Mouse (Mus musculus) heart, adult 2 months (tissue): ENCODE measurements around the gene Nif3l1. TPM values are rescaled to one million over a fixed set of nuclear protein-coding genes. Genes with fewer than 3 reads are reported as not detected.
A peak's percentile ranks its signal among the peaks of the same experiment; 100 is the strongest.

Source experiments
- DNase-seq, 2 experiments: peaks; one replicate each; pipeline ENCODE4 v3.0.0; 2021
- H3K27ac ChIP-seq: fragments of 200-600 bp; 2 replicates; pipeline ENCODE4 v1.8.1; 2022
- H3K27me3 ChIP-seq: fragments of 200-500 bp; 2 replicates; pipeline ENCODE4 v1.6.1; 2012; ENCODE audit warnings: mild to moderate bottlenecking, low read length, inconsistent platforms, mixed read lengths; ENCODE audit not compliant: control insufficient read depth, insufficient read depth
- H3K36me3 ChIP-seq: fragments of 200-500 bp; 2 replicates; pipeline ENCODE4 v1.6.1; 2012; ENCODE audit warnings: low read length, inconsistent platforms; ENCODE audit not compliant: control insufficient read depth, insufficient read depth
- H3K4me1 ChIP-seq: fragments of 200-500 bp; 2 replicates; pipeline ENCODE4 v1.6.1; 2011; ENCODE audit warnings: low read length; ENCODE audit not compliant: control insufficient read depth, insufficient read depth
- H3K4me3 ChIP-seq: fragments of 200-600 bp; 2 replicates; pipeline ENCODE4 v1.8.1; 2022
- H3K79me2 ChIP-seq: fragments of 200-500 bp; replicated peaks from 2 replicates; pipeline ENCODE4 v1.6.1; 2012; ENCODE audit warnings: mild to moderate bottlenecking, inconsistent platforms, low read length, moderate library complexity, mixed read lengths; ENCODE audit not compliant: control insufficient read depth, insufficient read depth
- H3K9ac ChIP-seq: fragments of 200-500 bp; 2 replicates; pipeline ENCODE4 v1.6.1; 2012; ENCODE audit warnings: low read depth, mild to moderate bottlenecking, control low read depth, inconsistent platforms, low read length, mixed read lengths
- CTCF ChIP-seq: fragments of 200-600 bp; IDR thresholded peaks from 2 replicates; pipeline ENCODE4 v1.8.1; 2022; ENCODE audit warnings: antibody characterized with exemption, mild to moderate bottlenecking, moderate library complexity
- EP300 ChIP-seq: fragments of 200-500 bp; IDR thresholded peaks from 2 replicates; pipeline ENCODE4 v1.6.1; 2011; ENCODE audit warnings: low read depth, low read length, control low read depth; ENCODE audit not compliant: insufficient read depth
- POLR2A ChIP-seq: fragments of 200-500 bp; IDR thresholded peaks from 2 replicates; pipeline ENCODE4 v1.6.1; 2011; ENCODE audit warnings: mild to moderate bottlenecking, low read depth, low read length, control low read depth; ENCODE audit not compliant: insufficient read depth
- WGBS: fragments of 180-500 bp; shearing (Covaris S2); methylation state at CpG from one replicate; pipeline ENCODE4 v1.1.7; 2018; 5-methylcytosine and 5-hydroxymethylcytosine counted together
- intact Hi-C: fragments of 180-260 bp; cut with DNase I; formaldehyde crosslinking; loops from one replicate; pipeline ENCODE4 v1.15.1; 2025
- polyA plus RNA-seq: library from polyadenylated mRNA; depleted of rRNA; stranded (reverse); fragments of >200 nt; gene quantifications from 2 replicates; pipeline ENCODE4 v1.2.3, GENCODE M21; 2012
- total RNA-seq, 2 experiments: library from RNA; stranded (reverse); gene quantifications; 2 replicates each; pipeline ENCODE4 v1.2.3; 2021

The Nif3l1 gene
- total and polyA plus RNA-seq, 3 experiments, result 9.1 to 14.5 (median 9.4) TPM

- Histone ChIP-seq H3K4me3 (peak overlapping the region; percentile 22; the same call in 1 of the 2 replicates), H3K9ac (no peak overlapping the region), H3K4me1 (peaks cover 13% of the 10 kb centered on the region), H3K36me3 (peaks cover 59% of the 10 kb centered on the region), H3K27ac (no peak overlapping the region), H3K79me2 (peaks cover 10% of the 10 kb centered on the region), H3K27me3 (no peaks in the 10 kb centered on the region)
- DNase-seq, result no peak
- TF ChIP-seq POLR2A, result no peak
- TF ChIP-seq EP300, result no peak
- TF ChIP-seq CTCF, result no peak
- 37% methylated on average over 10 of the region's 10 CpGs for WGBS
- intact Hi-C loops, result no loop called here
Observed at GRCm38 (mm10) chr1:58420032-58420431, 24.9 kb upstream of the Nif3l1 start.

DNA sequence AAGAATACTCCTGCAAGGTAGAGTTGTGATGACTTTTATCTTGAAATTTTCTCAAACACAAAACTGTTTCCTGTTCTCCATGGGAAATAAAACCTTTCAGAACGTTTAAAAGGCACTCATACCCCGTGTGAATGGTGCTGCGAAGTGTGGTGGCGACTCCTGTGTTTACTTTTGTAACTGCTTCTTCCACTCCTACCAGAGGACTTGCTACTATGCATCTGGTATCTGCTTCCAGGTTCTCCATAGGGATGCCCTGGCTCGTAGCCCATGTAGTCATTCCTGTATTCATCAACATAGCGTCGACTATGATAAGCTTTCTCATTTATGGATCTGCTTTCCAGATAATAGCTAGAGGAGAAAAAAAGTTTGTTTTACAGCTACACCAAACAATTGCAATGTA, 24.0 kb upstream of the Nif3l1 start:
- H3K27me3 ChIP-seq, result no peaks in the 10 kb centered on the region
- H3K4me1 ChIP-seq, result peaks cover 13% of the 10 kb centered on the region
- intact Hi-C loops, result no loop called here
- DNase-seq, result no peak
- peaks cover 10% of the 10 kb centered on the region for H3K79me2 ChIP-seq
- peaks cover 52% of the 10 kb centered on the region for H3K36me3 ChIP-seq
- 7% methylated on average over 7 of the region's 7 CpGs for WGBS
- peak overlapping the region; percentile 87 for H3K4me3 ChIP-seq
- peak; percentile 27; the same call in 1 of the 2 replicates for TF ChIP-seq CTCF
- TF ChIP-seq POLR2A, result no peak
- H3K27ac ChIP-seq, result no peak overlapping the region
- no peak overlapping the region for H3K9ac ChIP-seq

- under 1% methylated on average over 13 of the region's 13 CpGs for WGBS
- TF ChIP-seq POLR2A (no peak), EP300 (0 out of 2 replicates have a peak, but pooled peaks have one; percentile 20)
- Histone ChIP-seq H3K36me3 (peaks cover 35% of the 10 kb centered on the region), H3K79me2 (peaks cover 10% of the 10 kb centered on the region), H3K4me3 (peak overlapping the region; percentile 87), H3K4me1 (peaks cover 13% of the 10 kb centered on the region), H3K27ac (peak overlapping the region; percentile 98), H3K27me3 (no peaks in the 10 kb centered on the region), H3K9ac (peak overlapping the region; percentile 97)
- intact Hi-C loops, result loop anchor here (2.0 kb wide), 1 partner anchor 22 kb away; the partner anchor contains the start of genes Nif3l1 and Ppil3
- DNase-seq, result peak in 1 of 2 experiments; percentile 49
Observed at GRCm38 (mm10) chr1:58422879-58423278, 22.1 kb upstream of the Nif3l1 start.

DNA sequence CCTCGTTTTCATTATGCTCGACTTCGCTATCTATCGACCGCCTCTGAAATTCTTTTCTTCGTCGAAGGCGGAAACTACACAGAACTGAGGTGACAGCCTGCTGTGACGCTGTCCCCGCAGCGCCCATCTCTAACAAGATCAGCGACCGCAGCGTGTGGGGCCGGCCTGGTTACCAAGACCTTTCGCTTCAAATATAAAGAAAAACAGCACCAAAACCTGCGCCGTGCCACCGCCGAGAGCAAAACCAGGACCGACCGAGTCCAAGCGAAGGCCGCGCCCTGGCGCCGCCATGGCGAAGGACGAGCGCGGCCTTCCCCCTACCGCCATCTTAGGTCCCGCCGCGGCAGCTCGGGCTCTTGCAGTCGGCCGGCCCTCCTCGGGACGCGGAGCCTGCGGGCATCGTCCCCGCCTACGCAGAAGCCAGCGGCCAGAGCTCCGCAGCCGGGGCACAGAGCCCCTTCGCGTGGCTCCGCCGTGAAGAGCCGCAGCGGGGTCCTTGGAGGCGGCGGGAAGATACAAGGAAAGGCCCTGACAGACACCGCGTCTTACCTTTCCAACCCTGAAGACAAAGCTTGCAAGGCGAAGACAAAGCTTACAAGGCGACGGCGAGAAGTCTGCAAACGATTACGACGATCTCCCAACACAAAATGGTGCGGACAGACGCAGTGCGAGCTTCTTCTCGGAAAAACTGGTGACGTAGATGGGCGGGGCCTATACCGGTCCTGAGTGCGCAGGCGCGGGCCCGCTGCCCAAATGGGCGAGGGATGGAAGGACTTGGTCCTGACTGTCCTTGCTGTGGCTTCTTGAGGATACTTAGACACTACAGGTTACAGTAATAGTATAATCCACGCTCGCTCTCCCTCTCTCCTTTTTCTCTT, 21.3 kb upstream of the Nif3l1 start, which contains the start of gene Clk1:
Gene Clk1, minus strand, starts transcription at position 696 of the 878 bp plus-strand sequence.
- H3K79me2 ChIP-seq, result peaks cover 10% of the 10 kb centered on the region
- intact Hi-C loops, result loop anchor here (1.0 to 2.0 kb wide), 2 partner anchors 21 to 30 kb away; partner anchors contain the start of genes Nif3l1 and Ppil3
- peak within 1 kb of the TSS; percentile 87 for H3K4me3 ChIP-seq
- peaks cover 12% of the 10 kb centered on the region for H3K4me1 ChIP-seq
- peak within 1 kb of the TSS; percentile 98 for H3K27ac ChIP-seq
- no peak for TF ChIP-seq CTCF
- peak; percentile 88 for TF ChIP-seq EP300
- peak; percentile 100 for TF ChIP-seq POLR2A
- peak; percentile 98 to 100 for DNase-seq
- H3K27me3 ChIP-seq, result no peaks in the 10 kb centered on the region
- peak within 1 kb of the TSS; percentile 97 for H3K9ac ChIP-seq
- peaks cover 29% of the 10 kb centered on the region for H3K36me3 ChIP-seq
- WGBS, result under 1% methylated on average over 79 of the region's 79 CpGs

GRCm38 (mm10) chr1:58424551-58424950, 20.4 kb upstream of the Nif3l1 start:
- peaks cover 21% of the 10 kb centered on the region for H3K36me3 ChIP-seq
- peaks cover 7% of the 10 kb centered on the region for H3K79me2 ChIP-seq
- peaks cover 12% of the 10 kb centered on the region for H3K4me1 ChIP-seq
- no peak overlapping the region for H3K9ac ChIP-seq
- DNase-seq, result no peak
- H3K27me3 ChIP-seq, result no peaks in the 10 kb centered on the region
- intact Hi-C loops, result loop anchor here (1.0 kb wide), 1 partner anchor 31 kb away; no protein-coding TSS in a partner anchor
- WGBS, result 87% methylated on average over 3 of the region's 3 CpGs
- H3K27ac ChIP-seq, result no peak overlapping the region
- no peak overlapping the region for H3K4me3 ChIP-seq
- no peak for TF ChIP-seq CTCF
- TF ChIP-seq POLR2A, result no peak
- TF ChIP-seq EP300, result no peak
